Mouse (Mus musculus) lung, embryonic 14.5 days (tissue): ENCODE data around the gene Mcu. TPM values are rescaled to one million over a fixed set of nuclear protein-coding genes. Genes with fewer than 3 reads are reported as not detected.

Experiments
- ATAC-seq: fragments of 200-750 bp; cut with Nextera tagmentation; 2 replicates; pipeline ENCODE4 v1.8.0; 2017; ENCODE audit warnings: mild to moderate bottlenecking, moderate TSS enrichment, moderate library complexity; ENCODE audit not compliant: insufficient read depth
- DNase-seq: peaks from one replicate; pipeline ENCODE4 v3.0.0-alpha.2; 2015
- H3K27ac ChIP-seq: fragments of 300-500 bp; sonication (generic); 2 replicates; pipeline ENCODE4 v1.5.1; 2014; ENCODE audit warnings: low read depth, mild to moderate bottlenecking, moderate library complexity
- H3K27me3 ChIP-seq: fragments of 300-500 bp; sonication (generic); 2 replicates; pipeline ENCODE4 v1.6.1; 2014; ENCODE audit warnings: low read length, control low read depth; ENCODE audit not compliant: insufficient read depth
- H3K36me3 ChIP-seq: fragments of 300-500 bp; sonication (generic); 2 replicates; pipeline ENCODE4 v1.6.1; 2014; ENCODE audit warnings: control low read depth; ENCODE audit not compliant: insufficient read depth
- H3K4me1 ChIP-seq: fragments of 300-500 bp; sonication (generic); 2 replicates; pipeline ENCODE4 v1.6.1; 2014; ENCODE audit warnings: antibody characterized with exemption, control low read depth; ENCODE audit not compliant: insufficient read depth
- H3K4me2 ChIP-seq: fragments of 300-500 bp; sonication (generic); 2 replicates; pipeline ENCODE4 v1.6.1; 2014; ENCODE audit warnings: mild to moderate bottlenecking
- H3K4me3 ChIP-seq: fragments of 300-500 bp; sonication (generic); 2 replicates; pipeline ENCODE4 v1.5.1; 2014; ENCODE audit warnings: low read depth, low read length
- H3K9ac ChIP-seq: fragments of 300-500 bp; sonication (generic); 2 replicates; pipeline ENCODE4 v1.6.1; 2014
- H3K9me3 ChIP-seq: fragments of 300-500 bp; sonication (generic); 2 replicates; pipeline ENCODE4 v1.6.1; 2016; ENCODE audit warnings: low read depth, low read length, control low read depth
- CTCF ChIP-seq: IDR thresholded peaks from 2 replicates; pipeline ENCODE4 v1.5.1; 2016; ENCODE audit warnings: antibody characterized with exemption, low read depth
- WGBS: fragments of 180-500 bp; shearing (Covaris S2); extraction: QIAGEN DNeasy Blood & Tissue Kit; methylation state at CpG from one replicate; pipeline ENCODE4 v1.1.7; 2014; 5-methylcytosine and 5-hydroxymethylcytosine counted together
- polyA plus RNA-seq: library from polyadenylated mRNA; unstranded; fragments of >200 nt; fragmentation: Nextera tagmentation; extraction: Ambion mirVana; gene quantifications from 2 replicates; pipeline ENCODE4 v1.2.1, GENCODE M21; 2014

Mcu gene
- polyA plus RNA-seq, 1 experiment from 2014 or later: 32.4 TPM

DNA sequence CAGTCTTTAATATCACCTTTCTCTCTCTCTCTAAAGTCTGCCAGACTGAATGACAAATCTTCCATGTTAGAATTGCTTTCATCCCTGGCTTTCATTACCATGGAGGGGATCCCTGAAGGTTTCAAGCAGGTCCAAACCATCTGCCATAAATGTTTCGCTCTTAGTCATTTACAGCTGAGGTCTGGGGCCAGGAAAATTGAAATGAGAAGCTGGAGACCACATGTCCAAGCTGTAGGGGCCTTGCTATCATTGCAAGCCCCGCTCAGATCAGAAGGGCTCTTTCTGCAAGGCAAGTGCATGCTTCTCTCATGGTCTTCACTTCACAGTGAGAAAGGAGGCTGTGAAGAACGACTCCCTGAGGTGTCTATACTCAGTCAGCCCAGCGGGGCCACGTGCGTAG lies 132.2 kb downstream of the Mcu start:
- no peak overlapping the region for H3K4me3 ChIP-seq
- H3K9me3 ChIP-seq: no peaks in the 10 kb centered on the region
- no peak overlapping the region for H3K27ac ChIP-seq
- H3K4me2 ChIP-seq: no peak overlapping the region
- H3K27me3 ChIP-seq: no peaks in the 10 kb centered on the region
- DNase-seq (no peak), ATAC-seq (no peak)
- TF ChIP-seq CTCF: no peak
- no peak overlapping the region for H3K9ac ChIP-seq
- no peaks in the 10 kb centered on the region for H3K4me1 ChIP-seq
- WGBS: 89% methylated on average over 6 of the region's 6 CpGs
- H3K36me3 ChIP-seq: 0 out of 2 replicates have a peak, but pooled peaks cover 6% of the 10 kb centered on the region

DNA sequence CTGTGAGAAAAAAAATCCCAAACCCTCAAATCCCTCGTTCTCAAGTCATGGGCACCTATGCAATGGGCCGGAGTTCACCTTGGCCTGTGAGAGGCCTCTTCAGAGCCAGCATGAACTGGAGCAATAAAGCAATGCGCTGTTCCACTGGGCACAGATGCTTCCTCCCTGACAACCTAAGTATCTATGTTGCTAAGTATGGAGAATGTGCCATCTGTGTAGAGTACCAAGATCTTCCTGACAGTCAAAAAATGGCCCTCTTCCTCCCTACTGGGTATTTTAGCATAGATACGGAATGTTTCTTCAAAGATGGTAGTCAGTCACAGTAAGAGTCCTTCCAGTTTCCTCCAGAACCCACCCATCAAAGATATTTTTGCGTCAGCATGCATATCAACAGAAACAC lies 135.1 kb downstream of the Mcu start:
- Histone ChIP-seq H3K9me3 (no peaks in the 10 kb centered on the region; the same call in 1 of the 2 replicates), H3K4me1 (no peaks in the 10 kb centered on the region), H3K36me3 (no peaks in the 10 kb centered on the region), H3K27ac (no peak overlapping the region), H3K9ac (no peak overlapping the region), H3K4me3 (no peak overlapping the region), H3K27me3 (no peaks in the 10 kb centered on the region), H3K4me2 (no peak overlapping the region)
- 92% methylated on average over 5 of the region's 5 CpGs for WGBS
- ATAC-seq (no peak), DNase-seq (no peak)
- TF ChIP-seq CTCF: no peak

DNA sequence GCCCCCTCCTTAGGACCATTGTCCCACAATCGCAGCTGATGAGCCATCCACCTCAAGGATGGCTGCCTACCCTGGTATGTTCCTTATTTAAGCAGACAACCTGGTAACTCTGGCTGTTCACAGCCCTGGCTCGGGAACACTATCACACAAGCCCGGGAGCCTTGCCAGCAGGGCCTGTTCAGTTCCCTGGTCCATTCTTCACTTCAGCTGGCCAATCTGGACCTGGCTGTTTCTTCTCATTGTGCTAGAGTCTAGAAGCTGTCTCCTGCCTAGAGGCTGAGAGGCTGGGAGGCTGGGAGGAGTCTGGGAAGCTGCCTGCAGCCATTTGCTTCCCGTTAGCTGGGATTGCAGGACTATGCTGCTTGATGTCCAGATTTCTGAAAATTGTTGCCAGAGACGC lies 146.0 kb downstream of the Mcu start:
- Histone ChIP-seq H3K4me3 (no peak overlapping the region), H3K9me3 (no peaks in the 10 kb centered on the region), H3K9ac (no peak overlapping the region), H3K4me2 (no peak overlapping the region), H3K36me3 (0 out of 2 replicates have a peak, but pooled peaks cover 8% of the 10 kb centered on the region), H3K27ac (no peak overlapping the region), H3K4me1 (no peaks in the 10 kb centered on the region), H3K27me3 (no peaks in the 10 kb centered on the region)
- ATAC-seq (no peak), DNase-seq (no peak)
- WGBS: 73% methylated on average over 5 of the region's 5 CpGs
- no peak for TF ChIP-seq CTCF

DNA sequence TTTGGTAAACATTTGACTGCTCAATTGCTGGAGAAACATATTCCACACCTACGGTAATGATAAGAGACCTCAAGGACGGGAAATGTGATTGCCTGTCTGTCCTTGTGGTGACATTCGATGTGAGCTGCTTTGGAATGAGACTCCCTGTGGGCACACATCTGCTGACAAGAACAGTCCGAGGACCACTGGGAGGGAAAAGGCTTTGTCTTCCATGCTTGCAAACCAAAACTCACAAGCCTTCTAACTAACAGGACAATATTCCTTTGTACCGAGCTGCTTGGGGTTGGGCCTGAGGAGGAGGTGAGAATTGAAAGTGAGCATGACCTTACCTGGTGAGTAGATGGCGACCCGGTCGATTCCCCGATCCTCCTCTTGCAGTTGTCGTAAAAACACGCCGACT lies 149.2 kb downstream of the Mcu start:
- Histone ChIP-seq H3K36me3 (0 out of 2 replicates have a peak, but pooled peaks cover 8% of the 10 kb centered on the region), H3K27ac (no peak overlapping the region), H3K27me3 (no peaks in the 10 kb centered on the region), H3K4me1 (no peaks in the 10 kb centered on the region), H3K9me3 (no peaks in the 10 kb centered on the region), H3K4me2 (no peak overlapping the region), H3K4me3 (no peak overlapping the region), H3K9ac (no peak overlapping the region)
- no peak for DNase-seq
- TF ChIP-seq CTCF: no peak
- no peak for ATAC-seq
- 85% methylated on average over 12 of the region's 12 CpGs for WGBS

DNA sequence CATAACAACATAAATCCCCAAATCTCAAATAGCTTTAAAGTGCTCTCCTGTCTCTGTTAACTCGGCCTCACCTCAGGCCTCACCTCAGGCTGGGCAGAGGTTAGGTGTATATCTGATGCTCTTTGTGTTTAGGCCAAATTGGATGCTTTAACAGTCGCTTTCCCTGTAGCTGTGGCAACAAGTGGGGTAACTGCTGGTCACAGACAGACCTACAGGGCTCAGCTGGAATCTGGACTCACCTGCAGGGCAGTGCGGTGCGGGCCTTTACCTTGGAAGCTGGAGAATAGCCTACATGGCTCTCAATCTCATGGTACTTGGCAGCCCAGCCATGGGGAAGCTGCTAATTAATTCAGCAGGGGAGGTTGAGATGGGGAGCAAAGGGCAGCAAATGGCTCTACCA lies 149.9 kb downstream of the Mcu start:
- H3K9me3 ChIP-seq: no peaks in the 10 kb centered on the region
- ATAC-seq (no peak), DNase-seq (no peak)
- H3K27ac ChIP-seq: no peak overlapping the region
- TF ChIP-seq CTCF: no peak
- H3K36me3 ChIP-seq: 0 out of 2 replicates have a peak, but pooled peaks cover 8% of the 10 kb centered on the region
- H3K4me3 ChIP-seq: no peak overlapping the region
- WGBS: 87% methylated on average over 4 of the region's 4 CpGs
- no peak overlapping the region for H3K4me2 ChIP-seq
- no peak overlapping the region for H3K9ac ChIP-seq
- no peaks in the 10 kb centered on the region for H3K4me1 ChIP-seq
- no peaks in the 10 kb centered on the region for H3K27me3 ChIP-seq

DNA sequence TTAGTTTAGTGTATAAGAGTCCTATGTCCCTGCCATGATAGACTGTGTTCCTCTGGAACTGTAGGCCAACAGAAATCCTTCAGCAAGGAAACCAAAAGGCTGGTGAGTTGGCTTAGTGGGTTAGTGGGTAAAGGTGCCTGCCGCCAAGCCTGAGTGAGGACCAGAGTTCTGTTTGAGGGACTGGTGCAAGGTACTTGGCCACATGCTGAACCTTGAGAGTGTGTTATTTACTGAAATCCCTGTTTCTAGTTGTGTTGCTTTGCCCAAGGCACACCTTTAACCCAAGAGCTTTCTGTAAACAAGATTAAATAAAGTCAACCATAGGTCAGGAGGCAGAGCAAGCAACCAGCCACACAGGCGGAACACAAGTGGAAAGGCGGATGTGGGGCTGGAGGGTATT lies 150.9 kb downstream of the Mcu start:
- Histone ChIP-seq H3K27ac (no peak overlapping the region), H3K27me3 (no peaks in the 10 kb centered on the region), H3K9ac (no peak overlapping the region), H3K36me3 (0 out of 2 replicates have a peak, but pooled peaks cover 8% of the 10 kb centered on the region), H3K4me2 (no peak overlapping the region), H3K4me3 (no peak overlapping the region), H3K9me3 (no peaks in the 10 kb centered on the region), H3K4me1 (no peaks in the 10 kb centered on the region)
- TF ChIP-seq CTCF: no peak
- WGBS: 61% methylated on average over 3 of the region's 3 CpGs
- ATAC-seq: no peak
- DNase-seq: no peak

DNA sequence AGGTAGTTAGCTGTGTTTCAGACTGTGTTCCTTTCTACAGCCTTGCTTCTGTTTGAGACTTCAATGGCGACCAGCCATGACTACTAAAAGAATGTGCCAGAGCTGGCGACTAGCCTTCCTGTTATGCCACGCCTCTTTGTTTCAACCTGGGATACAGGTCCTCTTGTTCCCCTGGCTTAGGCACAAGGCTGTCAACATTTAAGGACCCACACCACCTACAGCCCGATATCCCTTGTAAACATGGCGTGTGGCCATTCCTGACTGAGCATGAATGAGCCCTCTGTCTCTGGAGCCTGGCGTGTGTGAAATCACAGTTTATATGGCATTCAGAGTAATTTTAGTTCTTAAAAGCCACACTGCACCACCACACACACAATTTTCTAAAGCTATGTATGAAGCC lies 154.2 kb downstream of the Mcu start:
- Histone ChIP-seq H3K4me2 (no peak overlapping the region), H3K36me3 (0 out of 2 replicates have a peak, but pooled peaks cover 8% of the 10 kb centered on the region), H3K4me1 (no peaks in the 10 kb centered on the region), H3K27me3 (no peaks in the 10 kb centered on the region), H3K9me3 (no peaks in the 10 kb centered on the region), H3K4me3 (no peak overlapping the region), H3K27ac (no peak overlapping the region), H3K9ac (no peak overlapping the region)
- 72% methylated on average over 6 of the region's 6 CpGs for WGBS
- ATAC-seq (no peak), DNase-seq (no peak)
- TF ChIP-seq CTCF: no peak

DNA sequence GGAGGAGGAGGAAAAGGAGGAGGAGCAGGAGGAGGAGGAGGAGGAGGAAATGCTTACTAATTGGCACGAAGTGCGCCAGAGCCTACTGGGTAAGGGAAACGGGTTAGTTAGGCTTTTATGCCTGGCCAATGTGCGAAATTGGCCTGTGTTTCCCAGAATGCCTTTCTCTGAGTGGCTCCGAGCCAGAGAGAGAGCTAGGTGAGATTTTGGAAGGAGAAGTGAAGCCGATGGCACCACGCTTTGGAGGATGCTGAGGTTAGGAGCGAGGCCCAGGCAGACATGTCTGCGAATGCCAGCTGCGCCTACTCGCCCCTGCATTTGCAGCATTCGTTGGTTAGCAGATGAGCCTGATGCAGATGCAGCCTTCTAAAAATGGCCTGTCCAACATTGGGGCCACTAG lies 156.7 kb downstream of the Mcu start:
- H3K4me1 ChIP-seq: no peaks in the 10 kb centered on the region
- H3K4me3 ChIP-seq: no peak overlapping the region
- ATAC-seq: no peak
- no peak overlapping the region for H3K9ac ChIP-seq
- no peak overlapping the region for H3K4me2 ChIP-seq
- 0 out of 2 replicates have a peak, but pooled peaks cover 3% of the 10 kb centered on the region for H3K36me3 ChIP-seq
- no peak for DNase-seq
- WGBS: 85% methylated on average over 12 of the region's 12 CpGs
- H3K27ac ChIP-seq: no peak overlapping the region
- H3K27me3 ChIP-seq: no peaks in the 10 kb centered on the region
- no peak for TF ChIP-seq CTCF
- H3K9me3 ChIP-seq: no peaks in the 10 kb centered on the region
